Mouse (Mus musculus): ENCODE results near the gene Rab6b.

GRCm38 (mm10) chr9:103078194-103078691, 33.3 kb upstream of the Rab6b start:
- no peak for TF ChIP-seq GATA1 (IDR thresholded peaks at IDR 0.05; ENCODE audit: borderline replicate concordance, low read length)
- TF ChIP-seq FLI1 (IDR thresholded peaks at IDR 0.05; ENCODE audit: low read length): no peak
